Mouse (Mus musculus) heart, embryonic 13.5 days (tissue): ENCODE results near the gene Csmd2. TPM values are rescaled to one million over a fixed set of nuclear protein-coding genes. Genes with fewer than 3 reads are reported as not detected.

Source experiments
- ATAC-seq: fragments of 200-750 bp; cut with Nextera tagmentation; 2 replicates; pipeline ENCODE4 v1.8.0; 2017; ENCODE audit warnings: moderate TSS enrichment; ENCODE audit not compliant: insufficient number of reproducible peaks, low FRiP score, low TSS enrichment; ENCODE audit errors: extremely low read depth
- H3K27ac ChIP-seq: fragments of 300-500 bp; sonication (generic); replicated peaks from 2 replicates; pipeline ENCODE4 v1.5.1; 2015; ENCODE audit warnings: moderate library complexity, mild to moderate bottlenecking, inconsistent platforms
- H3K27me3 ChIP-seq: fragments of 300-500 bp; sonication (generic); replicated peaks from 2 replicates; pipeline ENCODE4 v1.6.1; 2015; ENCODE audit warnings: mild to moderate bottlenecking, inconsistent platforms
- H3K36me3 ChIP-seq: fragments of 300-500 bp; sonication (generic); 2 replicates; pipeline ENCODE4 v1.6.1; 2015; ENCODE audit warnings: mild to moderate bottlenecking, inconsistent platforms
- H3K4me1 ChIP-seq: fragments of 300-500 bp; sonication (generic); 2 replicates; pipeline ENCODE4 v1.6.1; 2015; ENCODE audit warnings: inconsistent platforms
- H3K4me2 ChIP-seq: fragments of 300-500 bp; sonication (generic); 2 replicates; pipeline ENCODE4 v1.6.1; 2015; ENCODE audit warnings: inconsistent platforms, mild to moderate bottlenecking, moderate library complexity
- H3K4me3 ChIP-seq: fragments of 300-500 bp; sonication (generic); 2 replicates; pipeline ENCODE4 v1.5.1; 2015; ENCODE audit warnings: moderate library complexity, mild to moderate bottlenecking, inconsistent platforms
- H3K9ac ChIP-seq: fragments of 300-500 bp; sonication (generic); 2 replicates; pipeline ENCODE4 v1.6.1; 2015; ENCODE audit warnings: inconsistent platforms, mild to moderate bottlenecking, moderate library complexity
- H3K9me3 ChIP-seq: fragments of 300-500 bp; sonication (generic); 2 replicates; pipeline ENCODE4 v1.6.1; 2016; ENCODE audit warnings: inconsistent platforms
- WGBS: fragments of 180-500 bp; shearing (Covaris S2); methylation state at CpG from one replicate; pipeline ENCODE4 v1.1.7; 2015; ENCODE audit warnings: mixed read lengths; 5-methylcytosine and 5-hydroxymethylcytosine counted together
- polyA plus RNA-seq: library from polyadenylated mRNA; unstranded; fragments of >200 nt; fragmentation: Nextera tagmentation; extraction: Ambion mirVana; gene quantifications from 2 replicates; pipeline ENCODE4 v1.2.1, GENCODE M21; 2015

The Csmd2 gene
- polyA plus RNA-seq, 1 experiment from 2014 or later, result 0.01 TPM

GRCm38 (mm10) chr4:128342208-128342607 is 354.6 kb downstream of the Csmd2 start:
- H3K27me3 ChIP-seq, result no peaks in the 10 kb centered on the region; the same call in 1 of the 2 replicates
- no peaks in the 10 kb centered on the region for H3K9me3 ChIP-seq
- H3K9ac ChIP-seq, result no peak overlapping the region
- no peak overlapping the region for H3K4me2 ChIP-seq
- H3K36me3 ChIP-seq, result no peaks in the 10 kb centered on the region
- no peak overlapping the region for H3K4me3 ChIP-seq
- WGBS, result 18% methylated on average over 1 of the region's 1 CpGs
- no peaks in the 10 kb centered on the region for H3K4me1 ChIP-seq
- no peak overlapping the region for H3K27ac ChIP-seq
- no peak for ATAC-seq

GRCm38 (mm10) chr4:128358751-128359150 is 371.1 kb downstream of the Csmd2 start:
- Histone ChIP-seq H3K9me3 (peaks cover 7% of the 10 kb centered on the region; the same call in 1 of the 2 replicates), H3K9ac (no peak overlapping the region), H3K36me3 (no peaks in the 10 kb centered on the region), H3K27me3 (no peaks in the 10 kb centered on the region), H3K4me1 (no peaks in the 10 kb centered on the region), H3K27ac (no peak overlapping the region), H3K4me2 (no peak overlapping the region), H3K4me3 (no peak overlapping the region)
- 77% methylated on average over 11 of the region's 11 CpGs for WGBS
- ATAC-seq, result no peak

- no peak for ATAC-seq
- WGBS, result 68% methylated on average over 4 of the region's 4 CpGs
- H3K27ac ChIP-seq, result no peak overlapping the region
Observed at GRCm38 (mm10) chr4:128365851-128366250, 378.2 kb downstream of the Csmd2 start.

GRCm38 (mm10) chr4:128368088-128368487 is 380.4 kb downstream of the Csmd2 start:
- H3K9me3 ChIP-seq, result no peaks in the 10 kb centered on the region
- H3K4me3 ChIP-seq, result no peak overlapping the region
- H3K4me1 ChIP-seq, result no peaks in the 10 kb centered on the region
- H3K4me2 ChIP-seq, result no peak overlapping the region
- no peak overlapping the region for H3K9ac ChIP-seq
- H3K27ac ChIP-seq, result no peak overlapping the region
- no peaks in the 10 kb centered on the region for H3K27me3 ChIP-seq
- no peak for ATAC-seq
- H3K36me3 ChIP-seq, result no peaks in the 10 kb centered on the region
- 82% methylated on average over 6 of the region's 6 CpGs for WGBS

More at GRCm38 (mm10) chr4:128365851-128366250, 378.2 kb downstream of the Csmd2 start:
- Histone ChIP-seq H3K9me3 (no peaks in the 10 kb centered on the region), H3K4me2 (no peak overlapping the region), H3K36me3 (no peaks in the 10 kb centered on the region), H3K4me1 (no peaks in the 10 kb centered on the region), H3K9ac (no peak overlapping the region), H3K27me3 (no peaks in the 10 kb centered on the region), H3K4me3 (no peak overlapping the region)

GRCm38 (mm10) chr4:128371766-128372165 is 384.1 kb downstream of the Csmd2 start:
- no peak overlapping the region for H3K27ac ChIP-seq
- no peak for ATAC-seq
- 67% methylated on average over 6 of the region's 6 CpGs for WGBS
- H3K9ac ChIP-seq, result no peak overlapping the region
- H3K4me2 ChIP-seq, result no peak overlapping the region
- H3K36me3 ChIP-seq, result no peaks in the 10 kb centered on the region
- H3K4me1 ChIP-seq, result no peaks in the 10 kb centered on the region
- no peaks in the 10 kb centered on the region for H3K9me3 ChIP-seq
- peaks cover 3% of the 10 kb centered on the region; the same call in 1 of the 2 replicates for H3K27me3 ChIP-seq
- no peak overlapping the region for H3K4me3 ChIP-seq

- WGBS, result 72% methylated on average over 6 of the region's 6 CpGs
- no peak overlapping the region for H3K4me3 ChIP-seq
- no peak for ATAC-seq
- H3K36me3 ChIP-seq, result no peaks in the 10 kb centered on the region
- H3K9me3 ChIP-seq, result no peaks in the 10 kb centered on the region
- H3K4me1 ChIP-seq, result no peaks in the 10 kb centered on the region
- no peak overlapping the region for H3K9ac ChIP-seq
- H3K4me2 ChIP-seq, result no peak overlapping the region
- no peak overlapping the region for H3K27ac ChIP-seq
- peaks cover 3% of the 10 kb centered on the region; the same call in 1 of the 2 replicates for H3K27me3 ChIP-seq
Observed at GRCm38 (mm10) chr4:128373196-128373595, 385.5 kb downstream of the Csmd2 start.

- H3K36me3 ChIP-seq, result no peaks in the 10 kb centered on the region
- H3K4me1 ChIP-seq, result no peaks in the 10 kb centered on the region
- no peak overlapping the region for H3K27ac ChIP-seq
- no peaks in the 10 kb centered on the region for H3K9me3 ChIP-seq
- WGBS, result 81% methylated on average over 5 of the region's 5 CpGs
- no peak for ATAC-seq
- no peak overlapping the region for H3K4me2 ChIP-seq
- H3K4me3 ChIP-seq, result no peak overlapping the region
- peaks cover 3% of the 10 kb centered on the region; the same call in 1 of the 2 replicates for H3K27me3 ChIP-seq
- H3K9ac ChIP-seq, result no peak overlapping the region
Observed at GRCm38 (mm10) chr4:128374051-128374450, 386.4 kb downstream of the Csmd2 start.

GRCm38 (mm10) chr4:128378946-128379345 is 391.3 kb downstream of the Csmd2 start:
- 71% methylated on average over 2 of the region's 2 CpGs for WGBS
- no peaks in the 10 kb centered on the region for H3K4me1 ChIP-seq
- no peak overlapping the region for H3K4me2 ChIP-seq
- H3K36me3 ChIP-seq, result no peaks in the 10 kb centered on the region
- no peak for ATAC-seq
- peaks cover 3% of the 10 kb centered on the region; the same call in 1 of the 2 replicates for H3K27me3 ChIP-seq
- no peak overlapping the region for H3K9ac ChIP-seq
- H3K4me3 ChIP-seq, result no peak overlapping the region
- no peak overlapping the region for H3K27ac ChIP-seq
- H3K9me3 ChIP-seq, result no peaks in the 10 kb centered on the region

- Histone ChIP-seq H3K4me3 (no peak overlapping the region), H3K9ac (no peak overlapping the region), H3K4me2 (no peak overlapping the region), H3K4me1 (no peaks in the 10 kb centered on the region), H3K36me3 (no peaks in the 10 kb centered on the region), H3K27ac (no peak overlapping the region), H3K9me3 (no peaks in the 10 kb centered on the region), H3K27me3 (no peaks in the 10 kb centered on the region)
- ATAC-seq, result no peak
- WGBS, result 86% methylated on average over 6 of the region's 6 CpGs
Observed at GRCm38 (mm10) chr4:128381331-128381730, 393.7 kb downstream of the Csmd2 start.

GRCm38 (mm10) chr4:128383800-128384199 is 396.1 kb downstream of the Csmd2 start:
- ATAC-seq, result no peak
- Histone ChIP-seq H3K4me2 (no peak overlapping the region), H3K4me1 (no peaks in the 10 kb centered on the region), H3K27me3 (no peaks in the 10 kb centered on the region), H3K4me3 (no peak overlapping the region), H3K27ac (no peak overlapping the region), H3K9ac (no peak overlapping the region), H3K36me3 (no peaks in the 10 kb centered on the region), H3K9me3 (no peaks in the 10 kb centered on the region)
- 74% methylated on average over 7 of the region's 7 CpGs for WGBS

GRCm38 (mm10) chr4:128391484-128391883 is 403.8 kb downstream of the Csmd2 start:
- Histone ChIP-seq H3K4me3 (no peak overlapping the region), H3K4me2 (no peak overlapping the region), H3K9ac (no peak overlapping the region), H3K27me3 (peaks cover 12% of the 10 kb centered on the region; the same call in 1 of the 2 replicates), H3K9me3 (no peaks in the 10 kb centered on the region), H3K36me3 (no peaks in the 10 kb centered on the region), H3K4me1 (no peaks in the 10 kb centered on the region), H3K27ac (no peak overlapping the region)
- WGBS, result 79% methylated on average over 5 of the region's 5 CpGs
- ATAC-seq, result no peak

GRCm38 (mm10) chr4:128392279-128392678 is 404.6 kb downstream of the Csmd2 start:
- Histone ChIP-seq H3K27me3 (peaks cover 12% of the 10 kb centered on the region; the same call in 1 of the 2 replicates), H3K4me3 (no peak overlapping the region), H3K9ac (no peak overlapping the region), H3K4me2 (no peak overlapping the region), H3K27ac (no peak overlapping the region), H3K36me3 (no peaks in the 10 kb centered on the region), H3K4me1 (no peaks in the 10 kb centered on the region), H3K9me3 (no peaks in the 10 kb centered on the region)
- 50% methylated on average over 3 of the region's 3 CpGs for WGBS
- ATAC-seq, result no peak
